Mouse (Mus musculus) telencephalon, adult 2 months (tissue): ENCODE measurements around the gene Pgd.
A peak's percentile ranks its signal among the peaks of the same experiment; 100 is the strongest.
"Not testable (repeated sequence)": the region's sequence is repeated elsewhere in the genome, so short reads cannot be mapped to it uniquely, and the experiment has no call there.

Experiments
- DNase-seq: peaks from one replicate; pipeline ENCODE4 v3.0.0-alpha.2; 2011; ENCODE audit warnings: low read depth, low spot score

Gene Pgd

DNA sequence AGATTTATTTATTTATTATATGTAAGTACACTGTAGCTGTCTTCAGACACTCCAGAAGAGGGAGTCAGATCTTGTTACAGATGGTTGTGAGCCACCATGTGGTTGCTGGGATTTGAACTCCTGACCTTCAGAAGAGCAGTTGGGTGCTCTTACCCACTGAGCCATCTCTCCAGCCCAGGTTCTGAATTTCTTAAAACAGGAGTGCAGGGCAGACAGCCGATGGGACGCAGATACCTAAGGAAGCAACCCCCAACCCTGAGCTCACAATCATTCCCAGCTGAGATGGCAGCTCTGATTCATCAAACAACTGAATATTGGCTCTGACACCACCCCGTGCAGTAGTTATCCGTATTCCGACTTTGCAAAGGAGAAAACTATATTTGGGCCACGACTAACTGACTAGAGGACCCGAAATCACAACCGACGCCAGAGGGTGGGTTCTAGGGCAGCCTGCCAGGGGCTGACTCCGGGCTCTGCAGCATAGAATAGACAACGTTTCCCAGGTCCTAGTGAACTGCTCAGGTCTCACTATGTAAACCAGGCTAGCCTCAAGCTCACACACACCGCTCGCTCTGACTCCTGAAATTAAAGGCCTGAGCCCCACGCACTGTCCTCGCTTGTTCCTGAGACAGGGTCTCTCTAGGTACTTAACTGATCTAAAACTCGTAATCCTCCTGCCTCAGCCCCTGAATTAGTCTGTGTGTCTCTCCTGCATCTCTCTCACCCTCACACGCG, 30.3 kb downstream of the Pgd start:
- no peak for DNase-seq

DNA sequence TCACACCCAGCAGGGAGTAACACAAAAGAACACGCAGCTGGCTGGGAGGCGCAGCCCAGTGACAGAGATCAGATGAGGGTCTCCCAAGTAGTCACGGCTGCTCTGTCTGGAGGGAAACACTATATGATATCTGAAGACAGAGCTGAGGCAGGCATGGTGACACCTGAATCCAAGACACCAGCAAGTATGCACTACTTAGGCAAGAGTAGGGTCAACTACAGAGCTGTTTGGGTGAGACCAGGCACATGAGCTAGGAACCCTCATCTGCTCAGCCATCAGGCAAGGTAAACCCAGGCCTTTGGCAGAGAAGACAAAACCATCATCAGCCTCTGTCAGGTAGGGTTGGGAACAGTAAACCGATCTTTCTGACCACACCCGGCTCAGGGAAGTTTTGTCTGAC, 33.2 kb downstream of the Pgd start:
- DNase-seq = no peak

DNA sequence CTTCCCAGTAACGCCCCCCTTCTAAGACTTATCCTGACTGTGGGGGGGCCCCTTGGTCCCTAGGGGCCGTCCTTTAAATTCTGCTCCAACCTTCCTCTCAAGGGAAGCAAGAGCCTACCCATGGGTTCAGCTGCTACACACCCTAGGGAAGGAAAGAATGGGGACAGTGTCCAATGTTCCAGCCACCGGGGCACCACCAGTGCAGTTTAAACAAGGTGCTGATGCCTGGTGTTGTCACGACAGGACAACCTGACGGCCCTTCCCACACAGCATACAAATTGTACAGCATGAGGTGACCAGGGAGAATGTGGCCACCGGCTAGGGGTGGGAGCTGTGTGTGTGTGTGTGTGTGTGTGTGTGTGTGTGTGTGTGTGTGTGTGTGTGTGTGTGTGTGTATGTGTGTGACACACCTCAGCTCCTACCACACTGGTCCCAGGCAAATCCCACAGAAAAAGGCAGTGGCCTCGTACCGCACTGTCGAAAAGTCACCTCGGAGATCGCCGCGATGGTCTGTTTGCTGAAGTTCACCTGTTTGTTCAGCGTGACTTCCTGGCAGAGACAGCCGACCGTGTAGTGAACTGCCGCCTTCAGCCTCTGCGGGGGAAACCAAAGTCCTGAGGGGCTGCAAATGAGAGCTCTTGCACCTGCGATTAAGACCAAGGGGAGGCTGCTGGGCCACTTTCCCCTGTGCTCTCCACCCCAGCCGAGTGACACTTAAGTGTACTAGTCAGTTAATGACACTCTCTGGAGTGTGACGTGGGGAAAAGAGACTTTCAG, 34.6 kb downstream of the Pgd start:
- no peak for DNase-seq

DNA sequence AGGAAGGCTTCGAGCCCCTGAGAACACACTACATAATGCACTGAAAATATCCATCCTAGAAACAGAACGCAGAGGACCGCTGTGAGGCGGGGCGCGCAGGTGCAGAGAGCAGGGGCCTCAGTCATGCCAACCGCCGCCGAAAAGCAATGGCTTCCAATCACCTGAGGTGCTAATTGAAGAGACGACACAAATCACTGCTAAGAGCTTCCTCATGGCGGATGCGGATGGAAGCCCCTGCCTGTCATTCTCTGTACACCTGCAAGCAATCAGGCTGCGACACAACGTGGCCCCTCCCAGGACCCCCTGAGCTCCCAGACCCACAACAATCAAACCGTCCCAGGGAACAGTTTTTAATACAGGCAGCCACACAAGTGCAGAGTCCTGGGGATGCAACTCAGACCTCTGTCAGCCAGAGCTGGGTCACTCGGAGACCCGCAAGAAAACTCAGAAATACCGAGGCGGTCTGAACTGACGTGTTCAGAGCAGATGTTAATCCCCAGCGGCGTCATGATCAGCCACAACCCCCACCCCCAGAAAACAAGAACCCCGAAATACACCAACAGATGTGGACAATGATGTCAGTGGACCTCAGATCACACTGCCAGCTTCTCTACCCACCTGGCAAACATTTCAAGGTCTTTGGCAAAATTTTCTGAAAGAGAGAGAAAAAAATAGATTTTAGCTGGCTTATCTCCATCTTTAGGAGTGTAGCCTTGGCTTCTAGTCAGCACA, 35.4 kb downstream of the Pgd start:
- no peak for DNase-seq

DNA sequence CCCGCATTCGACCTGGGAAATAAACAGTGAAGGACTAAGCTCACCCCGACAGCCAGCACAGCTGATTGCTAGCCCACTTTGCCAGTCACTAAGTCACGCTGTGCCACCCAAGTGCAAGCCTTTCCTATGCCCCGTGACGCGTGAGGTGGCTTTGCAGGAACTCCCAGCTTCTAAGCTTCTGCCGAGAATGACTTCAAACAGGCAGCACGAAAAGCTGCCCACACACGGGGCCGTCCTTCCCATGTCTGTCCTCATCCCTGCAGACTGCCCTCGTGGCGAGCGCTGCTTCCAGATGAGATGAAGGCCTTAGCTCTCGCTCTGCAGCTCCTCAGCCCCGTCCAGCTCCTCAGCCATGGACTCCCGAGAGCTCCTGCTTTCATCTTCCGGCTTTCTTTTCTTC, 38.1 kb downstream of the Pgd start:
- DNase-seq = no peak

DNA sequence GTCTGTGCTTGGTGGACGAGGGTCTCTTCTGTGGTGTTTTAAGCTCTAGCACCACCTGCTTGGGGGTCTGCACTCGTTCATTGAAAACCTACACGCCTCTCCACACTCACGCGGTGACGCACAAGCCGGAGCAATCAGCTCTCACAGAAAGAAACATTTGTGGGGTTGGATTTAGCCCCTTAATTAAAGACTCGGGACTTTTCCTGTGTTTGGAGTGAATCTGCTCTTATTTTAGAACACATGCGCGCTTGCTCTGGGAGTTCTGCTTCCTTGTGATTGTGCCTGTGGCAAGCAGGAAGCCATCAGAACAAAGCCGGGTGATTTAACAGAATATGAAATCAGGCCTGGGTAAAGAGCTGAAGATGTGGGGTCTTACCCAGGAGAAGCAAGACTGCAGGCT, 39.9 kb downstream of the Pgd start, which contains the start of gene Cort:
Cort (minus strand) TSS at position 101 of the 400 bp plus-strand sequence.
- peak; percentile 39 for DNase-seq

DNA sequence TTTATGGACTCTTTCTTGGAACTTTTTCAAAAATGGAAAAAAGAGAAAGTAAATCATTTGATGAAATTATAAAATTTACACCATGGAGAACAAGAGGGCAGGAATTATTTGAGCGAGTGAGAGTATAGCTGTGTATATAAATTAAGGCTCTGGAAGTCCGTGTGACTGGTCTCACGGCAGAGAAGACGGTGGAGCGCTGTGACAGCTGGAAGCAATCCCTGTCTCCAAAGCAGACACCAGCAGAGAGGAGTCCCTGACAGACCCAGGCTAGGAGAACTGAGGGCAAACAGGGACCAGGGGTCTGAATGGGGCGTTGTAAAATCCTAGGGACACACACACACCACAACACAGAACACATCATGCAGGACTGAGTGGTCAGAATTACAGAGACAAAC, 40.5 kb downstream of the Pgd start:
- no peak for DNase-seq

DNA sequence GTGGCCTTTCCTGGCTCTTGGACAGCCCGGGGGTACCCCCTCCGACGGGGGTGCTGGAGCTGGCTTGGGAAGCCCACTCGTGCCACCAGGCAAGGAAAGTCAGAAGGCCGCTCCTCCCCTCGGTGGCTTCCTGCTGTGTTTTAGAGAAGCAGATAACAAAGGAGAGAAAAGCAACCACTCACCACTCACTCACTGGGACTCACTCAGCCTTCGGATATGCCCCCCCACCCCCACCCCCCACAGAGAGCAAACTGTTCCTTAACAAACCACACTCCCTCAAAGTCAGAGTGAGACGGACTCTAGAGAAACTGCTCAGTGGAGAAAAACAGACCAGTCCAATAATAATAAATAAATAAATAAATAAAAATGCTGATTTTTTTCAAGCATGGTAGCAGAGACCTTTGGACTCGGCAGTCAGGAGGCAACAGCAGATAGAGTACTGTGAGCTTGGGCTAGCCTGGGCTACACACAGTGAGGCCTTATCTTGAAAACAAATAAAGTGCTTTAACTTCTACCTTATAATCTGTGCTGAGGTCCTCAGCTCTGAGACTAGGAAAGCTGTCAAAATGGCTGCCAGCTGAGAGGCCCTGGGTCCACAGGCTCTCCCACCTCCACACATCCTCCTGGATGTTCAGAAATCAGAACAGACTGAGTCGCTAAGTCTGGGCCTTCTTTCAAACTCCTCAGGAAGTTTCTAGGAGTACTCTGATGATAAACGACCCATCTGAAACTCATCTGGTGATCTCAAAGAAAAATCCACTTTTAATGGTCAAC, 41.0 kb downstream of the Pgd start:
- no peak for DNase-seq

DNA sequence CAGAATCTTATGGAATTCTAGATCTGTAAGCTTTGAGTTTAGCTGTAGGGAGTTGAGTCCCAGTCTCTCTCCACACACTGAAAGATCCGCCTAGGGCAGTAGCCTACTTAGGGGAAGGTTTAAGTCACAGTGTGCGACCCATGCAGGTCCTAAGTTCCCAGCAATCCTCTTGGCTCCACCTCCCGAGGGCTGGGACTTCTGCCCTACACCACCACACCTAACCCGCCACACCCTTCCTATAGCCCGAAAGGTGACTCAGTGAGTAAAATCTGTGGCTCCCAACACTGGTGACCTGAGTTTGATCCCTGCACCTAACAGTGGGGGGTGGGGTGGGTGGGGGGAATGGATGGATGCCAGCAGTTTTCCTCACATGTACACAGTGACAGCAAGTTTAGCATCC, 43.1 kb downstream of the Pgd start:
- no peak for DNase-seq

DNA sequence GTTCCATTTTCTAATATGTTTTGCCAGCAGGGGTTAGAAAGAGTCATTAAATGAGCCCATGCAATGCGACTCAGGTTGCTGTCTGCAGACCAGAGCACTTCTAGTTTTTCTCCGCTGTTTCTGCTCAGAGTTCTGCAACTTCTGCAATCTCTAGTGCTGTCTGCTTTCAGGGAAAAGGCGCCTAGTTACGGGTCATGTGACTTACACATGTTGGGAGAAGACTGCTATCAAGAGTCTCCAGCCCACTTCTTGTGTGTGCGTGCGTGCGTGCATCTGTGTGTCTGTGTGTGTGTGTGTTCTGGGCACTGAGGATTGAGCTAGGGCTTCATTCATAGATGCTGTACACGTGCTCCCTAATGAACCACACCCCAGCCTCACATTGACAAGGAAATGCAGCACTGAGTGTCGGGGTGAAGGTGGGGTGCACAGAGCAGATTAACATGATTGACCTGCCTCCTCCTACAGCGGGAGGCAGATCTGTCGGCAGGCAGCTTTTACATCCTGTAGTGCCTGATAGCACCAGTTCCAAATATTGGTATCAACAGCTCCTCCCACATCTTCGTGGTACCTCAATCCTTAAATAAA, 46.5 kb downstream of the Pgd start:
- not testable (repeated sequence) for DNase-seq

DNA sequence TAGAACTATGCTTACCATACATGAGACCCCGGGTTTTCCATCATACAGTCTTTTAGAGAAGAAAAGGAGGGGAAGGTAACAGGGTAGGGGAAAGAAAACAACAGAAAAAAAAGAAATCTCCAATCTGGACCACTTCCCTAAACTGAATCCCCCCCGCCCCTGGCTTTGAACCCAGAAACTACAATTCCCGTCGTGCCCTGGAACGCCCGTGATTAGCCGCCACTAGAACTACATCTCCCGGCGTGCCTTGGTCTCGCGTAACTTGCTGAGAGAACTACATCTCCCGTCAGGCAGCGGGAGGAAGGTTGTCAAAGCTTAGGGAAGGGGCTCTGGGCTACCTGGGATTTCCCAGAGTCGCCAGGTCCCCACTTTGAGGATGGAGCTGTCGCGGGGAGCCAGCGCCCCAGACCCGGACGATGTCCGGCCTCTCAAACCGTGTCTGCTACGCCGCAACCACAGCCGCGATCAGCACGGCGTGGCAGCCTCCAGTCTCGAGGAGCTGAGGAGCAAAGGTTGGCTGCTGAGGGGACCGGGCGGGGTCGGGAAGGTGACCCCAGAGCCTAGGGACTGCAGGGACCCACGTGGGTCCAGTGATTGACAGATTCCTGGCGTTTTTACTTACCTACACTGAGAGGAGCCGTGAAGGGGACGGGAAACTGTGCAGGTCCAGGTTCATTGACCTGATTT, 62.6 kb downstream of the Pgd start, which contains the start of gene Dffa:
Dffa (plus strand) TSS at position 272 of the 687 bp plus-strand sequence.
- peak; percentile 72 for DNase-seq

DNA sequence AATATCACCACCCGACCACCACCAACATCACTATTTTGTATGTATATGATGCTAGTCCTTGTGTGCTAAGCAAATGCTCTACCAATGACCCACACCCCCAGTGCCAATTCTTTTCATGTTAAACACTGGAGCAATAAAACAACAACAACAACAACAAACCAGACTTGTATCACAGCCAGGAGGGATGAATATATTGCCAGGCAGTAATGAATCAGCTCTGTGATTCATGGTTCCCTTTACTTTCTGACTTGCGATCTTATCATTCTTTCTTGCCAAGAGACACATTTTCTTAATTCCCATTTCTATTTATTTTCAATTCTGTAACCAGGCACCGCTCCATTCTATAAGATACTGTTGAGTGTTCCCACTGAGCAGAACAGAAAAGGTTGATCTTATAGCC, 65.1 kb downstream of the Pgd start:
- DNase-seq = no peak

DNA sequence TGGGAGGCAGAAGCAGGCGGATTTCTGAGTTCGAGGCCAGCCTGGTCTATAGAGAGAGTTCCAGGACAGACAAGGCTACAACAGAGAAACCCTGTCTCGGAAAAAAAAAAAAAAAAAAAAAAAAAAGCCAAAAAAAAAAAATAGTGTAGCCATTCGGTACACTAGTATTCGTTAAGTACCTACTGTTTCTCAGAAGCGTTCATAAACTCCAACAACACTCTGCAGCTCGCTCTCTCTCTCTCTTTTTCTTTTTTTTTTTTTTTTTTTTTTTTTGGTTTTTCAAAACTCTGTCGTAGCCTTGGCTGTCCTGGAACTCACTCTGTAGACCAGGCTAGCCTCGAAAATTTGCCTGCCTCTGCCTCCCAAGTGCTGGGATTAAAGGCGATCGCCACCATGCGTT, 66.1 kb downstream of the Pgd start:
- DNase-seq = not testable (repeated sequence)
